Mouse (Mus musculus): ENCODE measurements at regions not wholly inside any gene's neighbourhood (a gene's known extent, or its start where the extent isn't known, plus 50 kb on each side); places are given as distances from the start of the nearest gene placed in this dataset.

GRCm38 (mm10) chr14:113012320-113013244 lies 301.8 kb upstream of the Tpm3-rs7 start:
- DNase-seq (ENCODE audit: low spot score in 2 of 2): peak in 1 of 2 experiments; percentile 27
- intact Hi-C loops (cut with DNase I): no loop called here

- intact Hi-C loops (cut with DNase I): no loop called here
- peak in 1 of 2 experiments; percentile 22 for DNase-seq (ENCODE audit: low spot score in 2 of 2)
Observed at GRCm38 (mm10) chr14:113026194-113026593, 288.2 kb upstream of the Tpm3-rs7 start.

Data from left cerebral cortex, postnatal 25 days (tissue).